Mouse (Mus musculus) heart, embryonic 13.5 days (tissue): ENCODE measurements around the gene Phc3. TPM values are rescaled to one million over a fixed set of nuclear protein-coding genes. Genes with fewer than 3 reads are reported as not detected.

Source experiments
- ATAC-seq: fragments of 200-750 bp; cut with Nextera tagmentation; 2 replicates; pipeline ENCODE4 v1.8.0; 2017; ENCODE audit warnings: moderate TSS enrichment; ENCODE audit not compliant: insufficient number of reproducible peaks, low FRiP score, low TSS enrichment; ENCODE audit errors: extremely low read depth
- H3K27ac ChIP-seq: fragments of 300-500 bp; sonication (generic); replicated peaks from 2 replicates; pipeline ENCODE4 v1.5.1; 2015; ENCODE audit warnings: moderate library complexity, mild to moderate bottlenecking, inconsistent platforms
- H3K27me3 ChIP-seq: fragments of 300-500 bp; sonication (generic); replicated peaks from 2 replicates; pipeline ENCODE4 v1.6.1; 2015; ENCODE audit warnings: mild to moderate bottlenecking, inconsistent platforms
- H3K36me3 ChIP-seq: fragments of 300-500 bp; sonication (generic); 2 replicates; pipeline ENCODE4 v1.6.1; 2015; ENCODE audit warnings: mild to moderate bottlenecking, inconsistent platforms
- H3K4me1 ChIP-seq: fragments of 300-500 bp; sonication (generic); 2 replicates; pipeline ENCODE4 v1.6.1; 2015; ENCODE audit warnings: inconsistent platforms
- H3K4me2 ChIP-seq: fragments of 300-500 bp; sonication (generic); 2 replicates; pipeline ENCODE4 v1.6.1; 2015; ENCODE audit warnings: inconsistent platforms, mild to moderate bottlenecking, moderate library complexity
- H3K4me3 ChIP-seq: fragments of 300-500 bp; sonication (generic); 2 replicates; pipeline ENCODE4 v1.5.1; 2015; ENCODE audit warnings: moderate library complexity, mild to moderate bottlenecking, inconsistent platforms
- H3K9ac ChIP-seq: fragments of 300-500 bp; sonication (generic); 2 replicates; pipeline ENCODE4 v1.6.1; 2015; ENCODE audit warnings: inconsistent platforms, mild to moderate bottlenecking, moderate library complexity
- H3K9me3 ChIP-seq: fragments of 300-500 bp; sonication (generic); 2 replicates; pipeline ENCODE4 v1.6.1; 2016; ENCODE audit warnings: inconsistent platforms
- WGBS: fragments of 180-500 bp; shearing (Covaris S2); methylation state at CpG from one replicate; pipeline ENCODE4 v1.1.7; 2015; ENCODE audit warnings: mixed read lengths; 5-methylcytosine and 5-hydroxymethylcytosine counted together
- polyA plus RNA-seq: library from polyadenylated mRNA; unstranded; fragments of >200 nt; fragmentation: Nextera tagmentation; extraction: Ambion mirVana; gene quantifications from 2 replicates; pipeline ENCODE4 v1.2.1, GENCODE M21; 2015

Phc3 gene
- polyA plus RNA-seq = 4.9 TPM in 2 replicates

DNA sequence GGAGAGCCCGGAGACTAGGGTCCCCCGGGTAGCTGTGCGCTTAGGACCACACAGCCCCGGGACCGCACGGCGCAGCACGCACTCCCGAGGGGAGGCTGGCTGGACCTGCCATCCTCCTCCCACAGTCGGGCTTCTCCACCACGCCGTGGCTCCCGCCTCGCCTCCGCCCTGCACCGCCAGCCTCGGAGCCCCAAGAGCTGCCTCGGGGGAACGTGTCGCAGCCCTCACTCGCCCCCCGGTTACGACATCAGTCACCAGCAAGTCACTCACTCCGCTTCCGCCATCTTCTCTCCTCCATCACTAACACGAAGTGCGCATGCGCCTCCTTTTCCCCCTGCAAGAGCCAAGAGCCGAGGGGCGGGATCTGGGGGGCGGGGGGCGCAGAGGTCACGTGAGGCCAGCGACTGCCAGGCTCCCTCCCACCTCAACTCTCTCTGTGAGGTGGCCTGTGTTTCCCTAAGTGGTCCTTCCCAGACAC, at the start of gene Phc3:
TSS of gene Phc3 (minus strand) at position 312 of the 478 bp plus-strand sequence.
- H3K36me3 ChIP-seq = peaks cover 18% of the 10 kb centered on the region
- WGBS = under 1% methylated on average over 34 of the region's 34 CpGs
- peak within 1 kb of the TSS; percentile 91 for H3K4me3 ChIP-seq
- H3K9me3 ChIP-seq = no peaks in the 10 kb centered on the region
- H3K27ac ChIP-seq = peak within 1 kb of the TSS; percentile 94
- H3K27me3 ChIP-seq = no peaks in the 10 kb centered on the region
- ATAC-seq = peak; percentile 74
- peak within 1 kb of the TSS; percentile 75 for H3K4me2 ChIP-seq
- H3K4me1 ChIP-seq = peaks cover 19% of the 10 kb centered on the region
- peak within 1 kb of the TSS; percentile 95 for H3K9ac ChIP-seq

DNA sequence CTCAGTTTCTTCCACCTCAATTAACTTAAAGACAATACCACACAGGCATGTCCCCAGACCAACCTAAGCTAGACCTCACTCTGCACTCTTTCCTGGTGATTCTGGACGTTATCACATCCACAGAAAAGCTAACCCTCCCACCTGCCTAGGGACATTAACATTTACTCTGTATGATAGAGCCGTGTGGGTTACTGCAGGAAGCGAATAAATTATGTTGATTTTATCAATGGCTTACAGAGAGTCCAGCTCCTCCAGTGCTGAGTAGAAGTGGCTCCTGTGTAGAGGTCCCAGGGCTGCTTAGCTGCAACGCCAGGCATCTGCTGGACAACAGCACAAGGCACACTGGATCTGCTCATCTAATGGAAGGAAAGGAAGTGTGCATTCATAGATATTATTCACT, 48.4 kb upstream of the Phc3 start:
- peaks cover 14% of the 10 kb centered on the region for H3K36me3 ChIP-seq
- no peaks in the 10 kb centered on the region for H3K9me3 ChIP-seq
- WGBS = 62% methylated on average over 4 of the region's 4 CpGs
- H3K4me3 ChIP-seq = no peak overlapping the region
- H3K27ac ChIP-seq = no peak overlapping the region
- peaks cover 38% of the 10 kb centered on the region for H3K4me1 ChIP-seq
- no peak overlapping the region for H3K9ac ChIP-seq
- ATAC-seq = no peak
- H3K27me3 ChIP-seq = no peaks in the 10 kb centered on the region
- H3K4me2 ChIP-seq = no peak overlapping the region

DNA sequence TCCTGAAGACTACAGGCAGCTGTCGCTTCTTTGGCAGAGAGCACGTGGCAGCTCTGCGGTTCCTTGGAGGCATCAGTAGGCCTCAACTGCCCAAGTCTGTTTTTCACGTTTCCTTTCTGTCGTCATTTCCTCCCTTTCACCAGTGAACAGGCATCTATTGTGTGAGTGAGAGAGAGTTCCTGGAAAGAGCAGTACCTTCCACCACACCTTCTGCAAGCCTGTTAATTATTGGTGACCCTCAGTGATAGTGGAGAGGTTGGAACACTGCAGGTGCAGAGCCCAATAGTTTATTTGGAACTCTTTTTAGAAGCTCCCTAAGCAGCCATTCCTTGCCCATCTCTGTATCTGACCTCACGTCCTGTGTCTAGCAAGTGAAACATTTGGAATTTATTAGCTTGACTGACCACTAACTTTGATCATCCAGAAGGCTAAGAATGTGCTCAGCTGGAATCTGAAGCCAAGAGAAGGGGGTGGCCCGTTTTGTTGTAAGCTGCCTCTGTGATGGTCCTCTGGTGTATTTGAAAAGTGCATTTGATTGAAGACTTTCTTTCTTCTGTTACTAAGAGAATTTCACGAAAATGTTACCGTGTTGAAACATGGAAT, 47.5 kb upstream of the Phc3 start:
- Histone ChIP-seq H3K9me3 (no peaks in the 10 kb centered on the region), H3K9ac (no peak overlapping the region), H3K27ac (no peak overlapping the region), H3K36me3 (peaks cover 10% of the 10 kb centered on the region), H3K4me3 (no peak overlapping the region), H3K4me1 (peaks cover 30% of the 10 kb centered on the region), H3K27me3 (no peaks in the 10 kb centered on the region), H3K4me2 (no peak overlapping the region)
- WGBS = 53% methylated on average over 9 of the region's 9 CpGs
- ATAC-seq = no peak

DNA sequence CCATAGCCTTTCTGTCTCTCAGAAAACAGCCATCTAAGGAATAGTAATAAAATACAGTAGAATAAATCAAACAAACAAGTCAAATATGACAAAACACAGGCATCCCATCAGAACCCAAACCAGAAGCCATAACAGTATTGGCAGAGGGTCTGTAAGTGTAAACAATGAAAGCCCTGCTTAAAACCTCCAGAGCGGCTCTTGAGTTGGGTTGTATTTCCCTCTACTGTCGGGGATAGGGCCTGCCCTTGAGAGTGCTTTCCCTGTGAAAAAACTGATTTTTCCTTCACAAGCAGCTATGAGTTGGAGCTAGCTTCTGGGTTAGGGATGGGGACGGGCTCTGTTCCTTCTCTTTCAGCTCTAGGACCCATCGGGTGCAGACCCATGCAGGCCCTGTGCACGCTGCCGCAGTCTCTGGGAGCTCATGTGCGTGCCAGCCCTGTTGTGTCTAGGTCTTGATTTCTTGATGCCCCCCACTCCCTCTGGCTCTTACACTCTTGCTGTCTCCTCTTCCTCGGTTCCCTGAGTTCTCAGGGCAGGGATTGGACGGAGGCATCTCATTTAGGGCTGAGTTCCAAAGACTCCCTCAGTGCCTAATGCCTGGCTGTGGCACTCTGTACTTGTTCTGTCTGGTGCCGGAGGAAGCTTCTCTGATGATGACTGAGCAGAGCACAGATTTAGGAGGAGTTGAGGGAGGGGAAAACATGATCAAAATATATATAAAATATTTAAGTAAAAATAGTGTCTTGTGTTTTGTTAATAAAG, 46.6 kb upstream of the Phc3 start:
- Histone ChIP-seq H3K9ac (no peak overlapping the region), H3K4me2 (no peak overlapping the region), H3K4me3 (no peak overlapping the region), H3K36me3 (peaks cover 10% of the 10 kb centered on the region), H3K4me1 (peaks cover 30% of the 10 kb centered on the region), H3K9me3 (no peaks in the 10 kb centered on the region), H3K27ac (no peak overlapping the region), H3K27me3 (no peaks in the 10 kb centered on the region)
- no peak for ATAC-seq
- WGBS = 76% methylated on average over 10 of the region's 10 CpGs

DNA sequence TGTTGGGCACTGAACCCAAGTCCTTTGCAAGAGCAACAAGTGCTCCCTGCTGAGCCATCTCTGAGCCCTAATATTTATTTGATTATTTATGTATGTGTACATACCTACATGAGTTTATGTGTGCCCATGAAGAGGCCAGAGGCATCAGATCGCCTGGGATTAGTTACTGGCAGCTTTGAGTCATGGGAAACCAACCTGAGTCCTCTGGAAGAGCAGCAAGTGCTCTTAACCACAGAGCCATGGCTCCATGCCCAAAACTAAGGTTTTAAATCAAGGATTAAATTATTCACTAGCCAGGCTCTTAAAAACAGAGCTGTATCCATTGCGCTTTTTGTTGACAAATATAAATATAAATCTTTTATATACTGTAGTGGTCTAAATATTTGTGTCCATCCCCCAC, 45.2 kb upstream of the Phc3 start:
- H3K9ac ChIP-seq = no peak overlapping the region
- no peaks in the 10 kb centered on the region for H3K9me3 ChIP-seq
- H3K4me2 ChIP-seq = no peak overlapping the region
- peaks cover 27% of the 10 kb centered on the region for H3K4me1 ChIP-seq
- H3K4me3 ChIP-seq = no peak overlapping the region
- H3K27me3 ChIP-seq = no peaks in the 10 kb centered on the region
- H3K27ac ChIP-seq = no peak overlapping the region
- WGBS = 93% methylated on average over 2 of the region's 2 CpGs
- no peak for ATAC-seq
- no peaks in the 10 kb centered on the region for H3K36me3 ChIP-seq

DNA sequence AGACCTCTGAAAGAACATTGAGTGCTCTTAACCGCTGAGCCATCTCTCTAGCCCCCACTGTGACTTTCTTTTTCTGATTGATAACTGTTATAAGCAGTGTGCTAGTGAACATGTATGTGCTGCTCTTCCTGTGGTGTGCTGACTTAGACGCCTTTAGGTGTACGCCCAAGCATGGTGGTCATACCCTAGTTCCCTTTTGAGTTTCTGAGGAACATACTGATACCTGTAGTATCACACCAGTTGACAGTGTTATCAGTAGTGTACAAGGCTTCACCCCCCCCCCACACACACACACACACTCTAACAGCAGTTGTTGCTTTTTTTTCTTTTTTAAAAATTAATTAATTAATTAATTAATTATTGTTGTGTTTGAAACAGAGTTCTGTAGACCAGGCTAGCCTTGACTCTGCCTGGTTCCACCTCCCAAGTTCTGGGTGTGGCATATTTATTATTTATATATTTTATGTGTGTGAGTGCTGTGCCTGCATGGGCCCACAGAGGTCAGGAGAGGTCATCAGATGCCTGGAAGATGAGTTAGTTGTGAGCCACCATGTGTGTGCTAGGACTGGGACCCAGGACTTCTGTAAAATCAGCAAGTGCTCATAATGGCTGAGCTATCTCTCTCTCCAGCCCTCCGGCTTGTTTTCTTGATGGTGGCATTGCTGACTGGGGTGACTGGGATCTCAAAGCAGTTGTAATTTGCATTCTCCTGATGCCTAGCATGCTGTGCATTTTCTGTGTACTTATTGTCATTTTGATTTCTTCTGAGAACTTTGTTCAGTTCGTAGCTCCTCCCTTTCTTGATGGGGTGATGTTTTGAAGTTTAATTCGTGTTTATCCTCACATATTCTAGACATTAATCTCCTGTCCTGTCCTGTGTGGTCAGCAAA, 35.4 kb upstream of the Phc3 start:
- Histone ChIP-seq H3K27me3 (no peaks in the 10 kb centered on the region), H3K27ac (no peak overlapping the region), H3K9ac (no peak overlapping the region), H3K4me3 (no peak overlapping the region), H3K4me2 (no peak overlapping the region), H3K4me1 (peaks cover 19% of the 10 kb centered on the region), H3K9me3 (no peaks in the 10 kb centered on the region; the same call in 1 of the 2 replicates), H3K36me3 (peaks cover 9% of the 10 kb centered on the region; the same call in 1 of the 2 replicates)
- no peak for ATAC-seq
- WGBS = 75% methylated on average over 6 of the region's 6 CpGs

DNA sequence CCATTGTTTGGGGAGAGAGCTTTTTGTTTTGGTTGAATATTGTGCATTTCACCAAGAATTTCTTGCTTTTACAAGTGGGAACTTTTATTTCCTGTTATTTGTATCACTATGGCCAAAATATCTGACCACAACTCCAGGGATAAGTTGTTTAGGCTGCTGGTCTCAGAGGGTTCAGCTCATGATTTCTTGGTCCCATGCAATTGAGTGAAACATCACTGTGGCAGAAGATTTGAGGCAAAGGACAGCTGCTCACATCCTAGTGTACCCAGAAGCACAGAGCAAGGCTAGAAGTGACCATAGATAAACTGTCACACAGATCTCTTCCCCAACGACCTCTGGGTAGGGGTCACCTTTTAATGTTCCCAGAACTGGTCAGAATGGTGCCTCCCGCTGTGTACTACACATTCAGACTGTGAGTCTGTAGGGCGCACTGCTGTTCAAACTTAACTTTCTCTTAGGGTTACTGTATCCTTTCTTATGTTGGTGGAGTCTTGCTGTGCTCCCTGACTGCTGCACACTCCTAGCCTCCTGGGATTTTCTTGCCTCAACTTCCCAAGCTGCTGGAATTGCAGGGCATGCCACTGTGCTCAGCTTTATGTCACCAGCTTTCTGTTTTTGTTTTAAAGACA, 31.9 kb upstream of the Phc3 start:
- H3K4me3 ChIP-seq = no peak overlapping the region
- ATAC-seq = no peak
- H3K36me3 ChIP-seq = peaks cover 9% of the 10 kb centered on the region; the same call in 1 of the 2 replicates
- WGBS = 63% methylated on average over 3 of the region's 3 CpGs
- H3K27me3 ChIP-seq = no peaks in the 10 kb centered on the region
- H3K9ac ChIP-seq = no peak overlapping the region
- H3K4me2 ChIP-seq = no peak overlapping the region
- H3K4me1 ChIP-seq = peaks cover 43% of the 10 kb centered on the region
- no peaks in the 10 kb centered on the region; the same call in 1 of the 2 replicates for H3K9me3 ChIP-seq
- no peak overlapping the region for H3K27ac ChIP-seq

DNA sequence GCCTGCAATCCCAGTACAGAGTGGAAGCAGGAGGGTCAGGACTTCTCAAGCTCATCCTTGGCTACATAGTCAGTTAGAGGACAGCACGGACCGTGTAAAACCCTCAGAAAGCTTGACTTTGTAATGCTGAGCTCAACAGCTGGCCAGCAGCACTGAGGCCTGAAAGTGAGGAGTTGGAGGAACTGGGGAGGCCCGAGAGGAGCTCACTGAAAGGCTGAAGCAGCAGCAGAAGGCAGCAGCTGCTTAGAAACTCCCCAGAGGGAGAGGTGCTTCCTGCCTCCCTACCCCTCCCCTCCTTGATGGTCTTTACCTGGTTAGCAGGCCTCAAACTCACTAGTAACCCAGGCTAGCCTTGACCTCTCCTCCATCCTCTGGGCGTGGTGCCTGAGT, 30.8 kb upstream of the Phc3 start:
- H3K9me3 ChIP-seq = no peaks in the 10 kb centered on the region; the same call in 1 of the 2 replicates
- no peaks in the 10 kb centered on the region for H3K27me3 ChIP-seq
- ATAC-seq = no peak
- no peak overlapping the region for H3K4me3 ChIP-seq
- peak overlapping the region; percentile 8 for H3K9ac ChIP-seq
- H3K4me2 ChIP-seq = no peak overlapping the region
- 24% methylated on average over 4 of the region's 4 CpGs for WGBS
- peaks cover 43% of the 10 kb centered on the region for H3K4me1 ChIP-seq
- peaks cover 9% of the 10 kb centered on the region; the same call in 1 of the 2 replicates for H3K36me3 ChIP-seq
- H3K27ac ChIP-seq = peak overlapping the region; percentile 31

DNA sequence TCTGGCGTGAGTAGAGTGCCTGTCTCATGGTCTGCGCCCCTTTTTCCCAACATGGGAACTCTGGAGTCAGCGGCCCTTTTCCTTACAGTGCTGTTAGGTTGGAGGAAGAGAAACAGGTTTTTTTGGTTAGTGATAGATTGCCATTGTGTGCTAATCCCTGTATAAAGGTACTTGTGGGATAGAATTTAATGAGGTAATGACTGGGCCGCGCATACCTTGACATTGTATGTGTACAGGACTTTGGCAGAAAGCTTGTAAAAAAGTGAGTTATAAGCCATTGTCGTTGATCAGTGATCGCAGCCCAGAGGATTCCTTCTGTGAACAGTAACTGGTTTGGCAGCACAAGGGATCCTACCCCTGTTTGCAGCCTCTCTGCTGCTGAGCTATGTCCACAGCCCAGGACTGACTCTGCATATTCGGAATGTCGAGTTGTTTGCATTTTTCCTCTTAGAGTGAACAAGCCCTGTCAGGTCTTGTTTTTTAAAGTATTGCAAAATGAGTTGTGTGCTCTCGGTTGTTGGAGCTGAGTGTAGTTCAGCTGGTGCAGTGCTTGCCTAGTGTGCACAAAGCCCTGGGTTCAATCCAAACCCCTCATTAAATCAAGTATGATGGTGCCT, 30.3 kb upstream of the Phc3 start:
- no peak for ATAC-seq
- WGBS = 68% methylated on average over 10 of the region's 10 CpGs
- peak overlapping the region; percentile 31; the same call in 1 of the 2 replicates for H3K27ac ChIP-seq
- peaks cover 9% of the 10 kb centered on the region; the same call in 1 of the 2 replicates for H3K36me3 ChIP-seq
- no peak overlapping the region for H3K4me2 ChIP-seq
- peak overlapping the region; percentile 8 for H3K9ac ChIP-seq
- H3K27me3 ChIP-seq = no peaks in the 10 kb centered on the region
- H3K4me3 ChIP-seq = no peak overlapping the region
- peaks cover 38% of the 10 kb centered on the region for H3K4me1 ChIP-seq
- H3K9me3 ChIP-seq = no peaks in the 10 kb centered on the region; the same call in 1 of the 2 replicates

DNA sequence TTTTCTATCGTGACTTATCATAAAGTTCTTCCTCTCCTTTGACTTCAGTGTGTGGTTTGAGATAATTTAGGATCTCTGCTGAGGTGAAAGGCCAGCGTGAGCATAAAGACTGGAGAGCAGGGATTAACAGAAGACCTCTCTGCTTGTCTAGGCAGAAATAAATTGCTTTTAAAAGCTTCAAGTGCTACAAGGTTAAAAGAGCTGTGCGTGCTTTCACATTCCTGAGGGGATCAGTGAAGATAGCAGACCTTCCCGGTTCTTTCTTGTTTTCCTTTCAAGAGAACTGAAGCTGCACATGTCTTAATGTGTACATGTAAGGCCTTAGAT, 27.4 kb upstream of the Phc3 start:
- Histone ChIP-seq H3K4me1 (peaks cover 38% of the 10 kb centered on the region), H3K9ac (peak overlapping the region; percentile 93), H3K36me3 (no peaks in the 10 kb centered on the region), H3K27ac (peak overlapping the region; percentile 91; the same call in 1 of the 2 replicates), H3K9me3 (no peaks in the 10 kb centered on the region), H3K27me3 (no peaks in the 10 kb centered on the region), H3K4me3 (peak overlapping the region; percentile 81), H3K4me2 (peak overlapping the region; percentile 84)
- WGBS = 3% methylated on average over 4 of the region's 4 CpGs
- ATAC-seq = no peak
